Mouse (Mus musculus) kidney, adult 2 months (tissue): ENCODE results near the gene Fam210b. TPM values are rescaled to one million over a fixed set of nuclear protein-coding genes. Genes with fewer than 3 reads are reported as not detected.

Source experiments
- DNase-seq: peaks from one replicate; pipeline ENCODE4 v3.0.0; 2021
- H3K27ac ChIP-seq: fragments of 200-500 bp; 2 replicates; pipeline ENCODE4 v1.5.1; 2012; ENCODE audit warnings: low read depth, low read length, control low read depth, inconsistent platforms; ENCODE audit not compliant: insufficient read depth
- H3K27me3 ChIP-seq: fragments of 200-500 bp; replicated peaks from 2 replicates; pipeline ENCODE4 v1.6.1; 2012; ENCODE audit warnings: mild to moderate bottlenecking, moderate library complexity, low read length, inconsistent platforms; ENCODE audit not compliant: control insufficient read depth, insufficient read depth
- H3K36me3 ChIP-seq: fragments of 200-500 bp; 2 replicates; pipeline ENCODE4 v1.6.1; 2012; ENCODE audit warnings: mild to moderate bottlenecking, moderate library complexity, low read length, inconsistent platforms; ENCODE audit not compliant: control insufficient read depth, insufficient read depth
- H3K4me1 ChIP-seq: fragments of 200-500 bp; 2 replicates; pipeline ENCODE4 v1.6.1; 2011; ENCODE audit warnings: low read length; ENCODE audit not compliant: control insufficient read depth, insufficient read depth
- H3K4me3 ChIP-seq: fragments of 200-500 bp; 2 replicates; pipeline ENCODE4 v1.5.1; 2011; ENCODE audit warnings: mild to moderate bottlenecking, low read depth, low read length, control low read depth; ENCODE audit not compliant: insufficient read depth
- CTCF ChIP-seq: fragments of 200-500 bp; conservative IDR thresholded peaks from 2 replicates; pipeline ENCODE4 v1.5.1; 2011; ENCODE audit warnings: low read depth, mild to moderate bottlenecking, control low read depth, low read length, moderate library complexity, mixed read lengths; ENCODE audit not compliant: insufficient read depth, insufficient read length
- POLR2A ChIP-seq: fragments of 200-500 bp; IDR thresholded peaks from one replicate; pipeline ENCODE4 v1.6.1; 2011; ENCODE audit warnings: low read depth, low read length, control low read depth
- WGBS: fragments of 180-500 bp; shearing (Covaris S2); methylation state at CpG from one replicate; pipeline ENCODE4 v1.1.7; 2018; 5-methylcytosine and 5-hydroxymethylcytosine counted together
- polyA plus RNA-seq: library from polyadenylated mRNA; depleted of rRNA; stranded (reverse); fragments of >200 nt; gene quantifications from 2 replicates; pipeline ENCODE4 v1.2.3, GENCODE M21; 2012

Fam210b gene
- polyA plus RNA-seq, 1 experiment = 16.3 TPM

DNA sequence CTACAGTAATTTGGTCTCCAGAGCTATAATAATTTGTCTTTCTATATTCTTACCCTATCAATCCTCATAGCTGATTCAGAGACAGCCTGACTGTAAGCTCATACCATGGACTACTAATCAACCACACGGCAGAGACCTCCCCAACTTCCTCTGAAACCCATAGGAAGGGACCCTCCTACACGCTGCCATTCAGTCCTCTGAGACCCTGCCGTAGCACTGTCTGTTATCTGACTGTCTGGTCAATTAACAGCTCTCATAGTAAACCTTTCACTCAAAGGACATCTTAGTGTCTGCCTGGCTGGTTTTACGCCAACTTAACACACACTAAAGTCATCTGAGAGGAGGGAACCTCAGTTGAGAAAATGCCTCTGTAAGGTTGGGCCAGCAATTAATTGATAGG lies 38.8 kb upstream of the Fam210b start:
- H3K27me3 ChIP-seq = no peaks in the 10 kb centered on the region
- no peaks in the 10 kb centered on the region for H3K4me1 ChIP-seq
- WGBS = 24% methylated on average over 4 of the region's 4 CpGs
- TF ChIP-seq POLR2A = no peak
- TF ChIP-seq CTCF = no peak
- no peaks in the 10 kb centered on the region for H3K36me3 ChIP-seq
- DNase-seq = no peak
- no peak overlapping the region for H3K4me3 ChIP-seq
- no peak overlapping the region for H3K27ac ChIP-seq

DNA sequence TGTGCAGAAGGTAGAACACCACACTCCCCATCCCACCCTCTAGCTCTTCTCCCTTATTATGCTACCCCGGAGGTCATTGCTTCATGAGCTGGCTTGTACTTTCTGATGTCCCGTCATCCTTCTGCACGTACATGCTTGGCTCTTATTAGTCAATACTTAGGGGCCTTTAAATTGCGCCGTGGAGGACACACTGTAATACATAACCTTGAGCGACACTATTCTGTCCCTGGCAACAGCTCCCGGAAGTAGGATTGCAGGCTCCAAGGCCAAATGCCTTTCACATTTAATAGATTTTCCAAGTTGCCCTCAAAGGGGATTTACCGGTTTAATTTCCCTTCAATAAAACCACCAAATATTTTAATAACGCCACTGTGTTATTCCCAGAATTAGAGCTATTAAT lies 33.6 kb upstream of the Fam210b start:
- no peaks in the 10 kb centered on the region for H3K4me1 ChIP-seq
- H3K27me3 ChIP-seq = no peaks in the 10 kb centered on the region
- 91% methylated on average over 9 of the region's 9 CpGs for WGBS
- no peaks in the 10 kb centered on the region for H3K36me3 ChIP-seq
- DNase-seq = no peak
- H3K27ac ChIP-seq = no peak overlapping the region
- no peak overlapping the region for H3K4me3 ChIP-seq
- TF ChIP-seq POLR2A (no peak), CTCF (no peak)

DNA sequence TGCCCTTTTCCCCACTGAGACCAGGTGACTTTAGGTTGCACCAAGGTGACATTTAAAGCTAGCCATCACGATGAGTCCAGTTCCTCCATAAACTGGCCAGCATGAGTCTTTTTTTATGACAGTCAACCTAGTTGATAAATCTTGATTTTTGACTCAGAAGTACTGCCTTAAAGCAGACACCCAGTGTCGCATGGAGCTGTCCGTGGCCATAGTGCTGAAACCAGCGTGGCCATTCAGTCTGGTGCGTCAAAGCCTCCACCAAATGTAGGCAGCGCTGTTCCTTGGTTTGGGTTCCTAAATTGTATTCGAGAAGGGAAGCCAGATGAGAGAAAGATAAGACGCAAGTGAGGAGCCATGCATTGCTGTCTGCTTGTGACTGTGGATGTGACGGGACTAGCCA lies 24.5 kb upstream of the Fam210b start:
- DNase-seq = peak; percentile 41
- 9% methylated on average over 9 of the region's 9 CpGs for WGBS
- Histone ChIP-seq H3K27ac (no peak overlapping the region), H3K27me3 (no peaks in the 10 kb centered on the region), H3K4me3 (no peak overlapping the region), H3K36me3 (no peaks in the 10 kb centered on the region), H3K4me1 (no peaks in the 10 kb centered on the region)
- no peak for TF ChIP-seq CTCF
- no peak for TF ChIP-seq POLR2A

DNA sequence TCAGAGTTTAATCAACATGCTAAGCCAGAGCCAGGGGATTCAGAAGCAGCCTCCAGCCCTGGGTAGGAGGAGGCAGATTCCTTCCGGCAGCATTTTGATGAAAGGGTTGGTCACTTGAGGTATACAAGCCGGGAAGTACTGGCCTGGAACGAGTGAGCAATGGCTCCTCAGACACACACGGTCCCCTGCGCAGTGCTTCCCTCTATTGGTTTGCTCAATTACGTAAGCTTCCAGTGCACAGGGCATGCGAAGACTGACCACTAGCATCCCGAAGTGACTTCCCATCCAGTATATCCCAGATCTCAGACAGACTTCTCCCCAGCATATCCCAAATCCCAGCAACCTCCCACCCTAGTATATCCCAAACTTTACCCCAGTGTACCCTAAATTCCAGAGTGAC lies 17.1 kb upstream of the Fam210b start:
- Histone ChIP-seq H3K4me3 (no peak overlapping the region), H3K36me3 (no peaks in the 10 kb centered on the region), H3K4me1 (no peaks in the 10 kb centered on the region), H3K27ac (no peak overlapping the region), H3K27me3 (no peaks in the 10 kb centered on the region)
- TF ChIP-seq POLR2A (no peak), CTCF (no peak)
- no peak for DNase-seq
- WGBS = 37% methylated on average over 8 of the region's 8 CpGs

DNA sequence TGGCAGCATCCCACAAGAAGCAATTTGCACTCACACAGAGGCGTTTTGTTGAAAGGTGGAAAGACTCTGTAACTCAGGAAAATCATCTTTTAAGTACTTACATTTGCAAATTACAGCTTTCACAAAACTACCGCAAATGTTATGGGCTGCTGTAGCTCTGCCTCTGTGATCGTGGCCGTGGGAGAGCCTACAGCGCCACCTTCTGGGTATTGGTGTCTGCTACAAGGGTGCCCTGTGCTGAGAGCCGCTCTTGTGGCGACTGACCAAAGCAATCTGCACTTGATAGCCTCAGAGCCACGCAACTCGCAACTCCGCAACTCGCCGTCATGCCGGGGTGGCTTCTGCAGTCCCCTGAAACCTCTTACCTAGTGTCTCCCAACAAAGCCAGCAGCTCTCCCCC lies 16.2 kb upstream of the Fam210b start:
- Histone ChIP-seq H3K4me1 (no peaks in the 10 kb centered on the region), H3K36me3 (no peaks in the 10 kb centered on the region), H3K4me3 (no peak overlapping the region), H3K27me3 (no peaks in the 10 kb centered on the region), H3K27ac (no peak overlapping the region)
- no peak for TF ChIP-seq POLR2A
- peak; percentile 80 for TF ChIP-seq CTCF
- 7% methylated on average over 13 of the region's 13 CpGs for WGBS
- DNase-seq = peak; percentile 19

DNA sequence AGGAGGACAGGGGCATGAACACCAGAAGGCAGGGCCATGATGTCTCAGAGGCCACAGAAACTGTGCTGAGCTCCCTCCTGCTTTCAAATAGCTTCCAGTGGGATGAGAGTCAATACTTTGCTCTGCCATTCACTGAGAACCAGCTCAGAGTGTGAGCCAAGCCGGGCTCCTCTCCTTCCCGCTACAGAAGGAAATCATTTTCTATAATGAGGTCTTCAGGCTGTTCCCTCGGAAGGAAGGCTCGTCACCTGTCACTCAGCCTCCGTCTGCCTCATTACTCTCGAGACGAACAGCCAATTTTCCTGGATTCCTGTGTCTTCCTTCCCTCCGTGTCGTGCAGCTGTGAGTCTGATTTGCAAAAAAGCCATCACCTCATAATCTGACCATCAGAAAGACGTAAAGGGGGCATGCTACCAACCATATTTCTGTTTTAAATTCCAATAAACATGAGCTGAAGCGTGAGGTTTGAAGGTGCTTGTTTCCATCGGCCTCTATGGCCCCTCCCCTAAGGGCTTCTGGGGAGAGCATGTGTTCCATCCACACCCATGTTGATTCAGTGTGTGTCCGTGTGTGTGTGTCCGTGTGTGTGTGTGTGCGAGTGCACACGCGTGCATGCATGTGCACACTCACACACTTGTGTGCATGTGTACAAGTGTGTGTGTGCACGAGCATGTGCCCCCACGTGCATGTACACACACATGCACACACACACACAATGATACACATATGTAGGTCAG lies 7.0 kb upstream of the Fam210b start:
- Histone ChIP-seq H3K36me3 (no peaks in the 10 kb centered on the region), H3K4me3 (no peak overlapping the region), H3K27me3 (no peaks in the 10 kb centered on the region), H3K27ac (no peak overlapping the region), H3K4me1 (no peaks in the 10 kb centered on the region)
- TF ChIP-seq POLR2A = no peak
- TF ChIP-seq CTCF = no peak
- WGBS = 61% methylated on average over 19 of the region's 19 CpGs
- no peak for DNase-seq

DNA sequence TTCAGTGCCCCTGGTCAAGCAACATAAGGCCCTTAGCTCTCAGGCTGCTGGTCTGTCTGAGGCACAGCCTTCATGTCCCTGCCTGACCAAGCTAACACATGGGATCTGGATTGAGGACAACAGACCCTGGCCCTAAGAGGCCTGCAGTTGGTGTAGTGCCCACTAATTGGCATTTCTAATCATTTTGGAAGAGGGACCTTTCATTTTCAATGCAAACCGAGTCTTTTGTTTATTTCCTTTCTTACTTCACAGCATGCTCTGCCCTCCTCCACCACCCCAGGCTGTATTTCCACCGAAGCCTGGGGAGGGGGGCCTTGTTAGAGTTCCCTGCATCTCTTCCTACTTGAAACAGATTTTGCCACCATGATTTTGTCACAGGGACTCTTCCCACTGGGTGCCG lies 4.4 kb upstream of the Fam210b start:
- no peaks in the 10 kb centered on the region for H3K36me3 ChIP-seq
- peaks cover 4% of the 10 kb centered on the region; the same call in 1 of the 2 replicates for H3K4me1 ChIP-seq
- no peak overlapping the region for H3K4me3 ChIP-seq
- H3K27ac ChIP-seq = no peak overlapping the region
- WGBS = 55% methylated on average over 3 of the region's 3 CpGs
- no peak for TF ChIP-seq CTCF
- no peak for TF ChIP-seq POLR2A
- no peaks in the 10 kb centered on the region for H3K27me3 ChIP-seq
- no peak for DNase-seq
